Mouse (Mus musculus) CH12.LX (cell line): ENCODE results near the gene Gm12184. TPM values are rescaled to one million over a fixed set of nuclear protein-coding genes. Genes with fewer than 3 reads are reported as not detected.
A peak's percentile ranks its signal among the peaks of the same experiment; 100 is the strongest.

Source experiments
- DNase-seq: peaks from one replicate; pipeline ENCODE4 v3.0.0-alpha.2; 2013; ENCODE audit errors: extremely low read depth
- H3K27ac ChIP-seq: 2 replicates; pipeline ENCODE4 v1.5.1; 2012; ENCODE audit warnings: low read depth, mild to moderate bottlenecking, control low read depth, moderate library complexity; ENCODE audit not compliant: insufficient read depth
- H3K27me3 ChIP-seq: replicated peaks from 2 replicates; pipeline ENCODE3; 2012; ENCODE audit warnings: inconsistent platforms
- H3K36me3 ChIP-seq, 2 experiments: replicated peaks in 1 of 2; 2 replicates each; pipeline versions ENCODE3 to v1.6.1; 2012; ENCODE audit warnings: inconsistent platforms in 1 of 2, low read length in 1 of 2, mild to moderate bottlenecking in 1 of 2, mixed read lengths in 1 of 2, moderate library complexity in 1 of 2; ENCODE audit not compliant: control insufficient read depth in 1 of 2, insufficient read depth in 1 of 2
- H3K4me1 ChIP-seq, 2 experiments: 2 replicates each; pipeline ENCODE4 v1.6.1; 2012; ENCODE audit warnings: inconsistent platforms in 1 of 2, moderate library complexity in 1 of 2; ENCODE audit not compliant: insufficient read depth in 2 of 2, control insufficient read depth in 1 of 2
- H3K4me2 ChIP-seq: 2 replicates; pipeline ENCODE4 v1.6.1; 2012; ENCODE audit warnings: low read depth, mild to moderate bottlenecking, control low read depth; ENCODE audit not compliant: poor library complexity, insufficient read depth, severe bottlenecking
- H3K4me3 ChIP-seq, 3 experiments: fragments of 150-350 bp in 1 of 3; sonication (generic) in 1 of 3; replicated peaks in 1 of 3; 2 replicates each; pipeline versions ENCODE3 to v1.5.1; 2011 to 2012; ENCODE audit warnings: low read depth in 2 of 3, low read length in 2 of 3, mild to moderate bottlenecking in 2 of 3, moderate library complexity in 2 of 3, control low read depth in 1 of 3, improper control_type of control experiment in 1 of 3, inconsistent platforms in 1 of 3, mixed read lengths in 1 of 3; ENCODE audit not compliant: poor library complexity in 1 of 3
- H3K79me2 ChIP-seq: replicated peaks from 2 replicates; pipeline ENCODE4 v1.6.1; 2012; ENCODE audit warnings: mild to moderate bottlenecking, moderate library complexity; ENCODE audit not compliant: control insufficient read depth, poor library complexity, insufficient read depth, severe bottlenecking; ENCODE audit errors: extremely low read depth
- H3K9ac ChIP-seq: 2 replicates; pipeline ENCODE4 v1.6.1; 2012; ENCODE audit warnings: low read depth, mild to moderate bottlenecking, control low read depth, moderate library complexity; ENCODE audit not compliant: insufficient read depth
- H3K9me3 ChIP-seq: replicated peaks from 2 replicates; pipeline ENCODE3; 2012; ENCODE audit warnings: low read length, inconsistent platforms, mixed read lengths
- BHLHE40 ChIP-seq: IDR thresholded peaks from 2 replicates; pipeline ENCODE4 v1.6.1; 2011; ENCODE audit warnings: mild to moderate bottlenecking, low read depth, low read length, improper control_type of control experiment
- CHD1 ChIP-seq: IDR thresholded peaks from 2 replicates; pipeline ENCODE4 v1.6.1; 2012; ENCODE audit warnings: low read depth, low read length, improper control_type of control experiment, inconsistent platforms
- CHD2 ChIP-seq: IDR thresholded peaks from 2 replicates; pipeline ENCODE4 v1.6.1; 2011; ENCODE audit warnings: low read length, improper control_type of control experiment
- CTCF ChIP-seq, 2 experiments: IDR thresholded peaks in 1 of 2; conservative IDR thresholded peaks in 1 of 2; 2 replicates each; pipeline ENCODE4 v1.5.1; 2011 to 2012; ENCODE audit warnings: low read depth in 2 of 2, low read length in 2 of 2, improper control_type of control experiment in 1 of 2, inconsistent platforms in 1 of 2, mild to moderate bottlenecking in 1 of 2, moderate library complexity in 1 of 2
- E2F4 ChIP-seq: IDR thresholded peaks from 2 replicates; pipeline ENCODE4 v1.6.1; 2011; ENCODE audit warnings: low read depth, low read length, improper control_type of control experiment; ENCODE audit not compliant: insufficient replicate concordance
- ELF1 ChIP-seq: IDR thresholded peaks from 2 replicates; pipeline ENCODE4 v1.6.1; 2014; ENCODE audit warnings: low read depth, mild to moderate bottlenecking, inconsistent platforms, low read length, improper control_type of control experiment
- EP300 ChIP-seq: IDR thresholded peaks from 2 replicates; pipeline ENCODE4 v1.6.1; 2011; ENCODE audit warnings: low read length, improper control_type of control experiment
- ETS1 ChIP-seq: conservative IDR thresholded peaks from 2 replicates; pipeline ENCODE4 v1.6.1; 2012; ENCODE audit warnings: low read depth, mild to moderate bottlenecking, inconsistent platforms, low read length, improper control_type of control experiment, moderate library complexity
- GABPA ChIP-seq: IDR thresholded peaks from 2 replicates; pipeline ENCODE4 v1.6.1; 2012; ENCODE audit warnings: low read depth, low read length, improper control_type of control experiment, inconsistent platforms; ENCODE audit not compliant: insufficient replicate concordance
- HCFC1 ChIP-seq: IDR thresholded peaks from 2 replicates; pipeline ENCODE4 v1.6.1; 2012; ENCODE audit warnings: low read depth, mild to moderate bottlenecking, inconsistent platforms, low read length, improper control_type of control experiment
- IRF4 ChIP-seq: IDR thresholded peaks from 2 replicates; pipeline ENCODE4 v1.6.1; 2014; ENCODE audit warnings: low read depth, mild to moderate bottlenecking, inconsistent platforms, low read length, improper control_type of control experiment
- JUN ChIP-seq: IDR thresholded peaks from 2 replicates; pipeline ENCODE4 v1.6.1; 2011; ENCODE audit warnings: low read depth, mild to moderate bottlenecking, low read length, improper control_type of control experiment, moderate library complexity; ENCODE audit not compliant: insufficient read depth
- KAT2A ChIP-seq: IDR thresholded peaks from 2 replicates; pipeline ENCODE4 v1.6.1; 2012; ENCODE audit warnings: low read length, improper control_type of control experiment, inconsistent platforms; ENCODE audit not compliant: insufficient replicate concordance
- MAFK ChIP-seq: IDR thresholded peaks from 2 replicates; pipeline ENCODE4 v1.6.1; 2011; ENCODE audit warnings: low read length, improper control_type of control experiment; ENCODE audit not compliant: insufficient replicate concordance
- MAX ChIP-seq: IDR thresholded peaks from 2 replicates; pipeline ENCODE4 v1.6.1; 2011; ENCODE audit warnings: low read length, improper control_type of control experiment
- MAZ ChIP-seq: IDR thresholded peaks from 2 replicates; pipeline ENCODE4 v1.6.1; 2012; ENCODE audit warnings: low read depth, mild to moderate bottlenecking, inconsistent platforms, low read length, improper control_type of control experiment, moderate library complexity
- MEF2A ChIP-seq: IDR thresholded peaks from 2 replicates; pipeline ENCODE4 v1.6.1; 2014; ENCODE audit warnings: low read depth, mild to moderate bottlenecking, inconsistent platforms, low read length, improper control_type of control experiment, borderline replicate concordance
- MXI1 ChIP-seq: IDR thresholded peaks from 2 replicates; pipeline ENCODE4 v1.6.1; 2011; ENCODE audit warnings: mild to moderate bottlenecking, low read depth, low read length, improper control_type of control experiment
- NRF1 ChIP-seq: IDR thresholded peaks from 2 replicates; pipeline ENCODE4 v1.6.1; 2014; ENCODE audit warnings: low read depth, mild to moderate bottlenecking, inconsistent platforms, low read length, improper control_type of control experiment, moderate library complexity
- PAX5 ChIP-seq: IDR thresholded peaks from 2 replicates; pipeline ENCODE4 v1.6.1; 2012; ENCODE audit warnings: low read length, inconsistent platforms, mixed read lengths
- RAD21 ChIP-seq: IDR thresholded peaks from 2 replicates; pipeline ENCODE4 v1.6.1; 2011; ENCODE audit warnings: low read depth, mild to moderate bottlenecking, low read length, improper control_type of control experiment, moderate library complexity
- RCOR1 ChIP-seq: conservative IDR thresholded peaks from 2 replicates; pipeline ENCODE4 v1.6.1; 2012; ENCODE audit warnings: low read depth, mild to moderate bottlenecking, inconsistent platforms, low read length, improper control_type of control experiment
- SIN3A ChIP-seq: IDR thresholded peaks from 2 replicates; pipeline ENCODE4 v1.6.1; 2012; ENCODE audit warnings: low read length, improper control_type of control experiment, inconsistent platforms
- SMC3 ChIP-seq: IDR thresholded peaks from 2 replicates; pipeline ENCODE4 v1.6.1; 2011; ENCODE audit warnings: low read depth, low read length, improper control_type of control experiment
- TCF12 ChIP-seq: IDR thresholded peaks from 2 replicates; pipeline ENCODE4 v1.6.1; 2014; ENCODE audit warnings: low read depth, mild to moderate bottlenecking, inconsistent platforms, low read length, improper control_type of control experiment
- UBTF ChIP-seq: IDR thresholded peaks from 2 replicates; pipeline ENCODE4 v1.6.1; 2012; ENCODE audit warnings: low read depth, mild to moderate bottlenecking, inconsistent platforms, low read length, improper control_type of control experiment, moderate library complexity
- USF1 ChIP-seq: IDR thresholded peaks from 2 replicates; pipeline ENCODE4 v1.6.1; 2014; ENCODE audit warnings: low read depth, mild to moderate bottlenecking, inconsistent platforms, low read length, improper control_type of control experiment
- ZC3H11A ChIP-seq: IDR thresholded peaks from 2 replicates; pipeline ENCODE4 v1.6.1; 2012; ENCODE audit warnings: low read depth, mild to moderate bottlenecking, inconsistent platforms, low read length, improper control_type of control experiment
- ZKSCAN1 ChIP-seq: IDR thresholded peaks from 2 replicates; pipeline ENCODE4 v1.6.1; 2012; ENCODE audit warnings: low read depth, inconsistent platforms, low read length, improper control_type of control experiment, borderline replicate concordance
- ZMIZ1 ChIP-seq: IDR thresholded peaks from 2 replicates; pipeline ENCODE4 v1.6.1; 2012; ENCODE audit warnings: low read depth, mild to moderate bottlenecking, inconsistent platforms, low read length, improper control_type of control experiment
- dilution Hi-C: fragments of 300-500 bp; cut with MboI; formaldehyde crosslinking; loops from 2 replicates; pipeline ENCODE4 v1.14.3; 2020; ENCODE audit warnings: low sequenced_read_pairs; ENCODE audit not compliant: extremely low pct_unique_long_range_greater_than_20kb, extremely low pct_ligation_motif_present
- in situ Hi-C: fragments of 300-500 bp; cut with MboI; formaldehyde crosslinking; loops from 3 replicates; pipeline ENCODE4 v1.14.3; 2019; ENCODE audit warnings: low sequenced_read_pairs, low pct_ligation_motif_present, low pct_unique_long_range_greater_than_20kb, mixed read lengths
- polyA plus RNA-seq: library from polyadenylated mRNA; unstranded; fragments of >175 nt; gene quantifications from 2 replicates; pipeline ENCODE4 v1.2.1, GENCODE M21; 2012; ENCODE audit warnings: low read depth; ENCODE audit not compliant: insufficient read length
- total RNA-seq, 2 experiments: library from RNA; depleted of rRNA; stranded (reverse); fragments of 300-350 nt in 1 of 2; fragments of >200 nt in 1 of 2; gene quantifications; 2 replicates each; pipeline ENCODE4 v1.2.3; 2012 to 2014

Gm12184 gene
- total and polyA plus RNA-seq, 3 experiments, result 5.6 to 51.6 (median 7.1) TPM

GRCm38 (mm10) chr11:48801831-48802772 lies 24.4 kb downstream of the Gm12184 start (continued):
- TF ChIP-seq RCOR1, result no peak
- TF ChIP-seq ELF1, result no peak
- no peak for TF ChIP-seq ZMIZ1
- no peak for TF ChIP-seq MAFK
- TF ChIP-seq MEF2A, result no peak
- TF ChIP-seq USF1, result no peak
- no peak for TF ChIP-seq GABPA
- TF ChIP-seq TCF12, result no peak
- no peak for TF ChIP-seq UBTF
- TF ChIP-seq NRF1, result no peak
- no peak for TF ChIP-seq E2F4
- TF ChIP-seq CHD2, result 0 out of 2 replicates have a peak, but pooled peaks have one; percentile 8
- TF ChIP-seq MXI1, result peak; percentile 60; the same call in 1 of the 2 replicates

GRCm38 (mm10) chr11:48799921-48800701 lies 26.3 kb downstream of the Gm12184 start, which contains the start of gene Rack1:
Gene Rack1 (plus strand): TSS chr11:48800332.
- Histone ChIP-seq H3K9me3 (no peaks in the 10 kb centered on the region), H3K27ac (peak within 1 kb of the TSS; percentile 86), H3K79me2 (peaks cover 66% of the 10 kb centered on the region), H3K9ac (peak within 1 kb of the TSS; percentile 100), H3K4me1 (peaks cover 15 to 55% of the 10 kb centered on the region in 2 experiments), H3K4me2 (peak within 1 kb of the TSS; percentile 96), H3K36me3 (peaks cover 41 to 50% of the 10 kb centered on the region in 2 experiments), H3K27me3 (no peaks in the 10 kb centered on the region), H3K4me3 (peak within 1 kb of the TSS; percentile 77 to 96 (median 89))
- in situ Hi-C loops, result loop anchor here (5.0 kb wide), 1 partner anchor 302 kb away; no protein-coding TSS in a partner anchor
- DNase-seq, result peak; percentile 96
- dilution Hi-C loops, result no loop called here
- TF ChIP-seq SIN3A (peak; percentile 86), TCF12 (peak; percentile 97), ZKSCAN1 (no peak), MXI1 (peak; percentile 93), JUN (no peak), PAX5 (no peak), BHLHE40 (peak; percentile 35; the same call in 1 of the 2 replicates), RAD21 (no peak), USF1 (no peak), E2F4 (0 out of 2 replicates have a peak, but pooled peaks have one; percentile 88), CHD2 (no peak), EP300 (no peak), MAZ (no peak), RCOR1 (no peak), HCFC1 (peak; percentile 86), ZMIZ1 (peak; percentile 98), MAX (peak; percentile 99), ELF1 (peak; percentile 87), ETS1 (no peak; the same call in none of the 2 replicates), IRF4 (peak; percentile 85), KAT2A (peak; percentile 92), SMC3 (no peak), ZC3H11A (no peak), MAFK (0 out of 2 replicates have a peak, but pooled peaks have one; percentile 33), NRF1 (no peak; the same call in 1 of the 2 replicates), CTCF (conservative IDR thresholded peaks at IDR 0.05 in 1 of 2, IDR thresholded peaks at IDR 0.05 in 1 of 2; ENCODE audit: low read depth in 2 of 2, low read length in 2 of 2) (no peak), CHD1 (no peak)
